Mouse (Mus musculus): Measurements from ENCODE around the gene Klhl2. TPM values are rescaled to one million over a fixed set of nuclear protein-coding genes. Genes with fewer than 3 reads are reported as not detected.

The Klhl2 gene
- polyA plus RNA-seq, 1 experiment, result 12.0 TPM

DNA sequence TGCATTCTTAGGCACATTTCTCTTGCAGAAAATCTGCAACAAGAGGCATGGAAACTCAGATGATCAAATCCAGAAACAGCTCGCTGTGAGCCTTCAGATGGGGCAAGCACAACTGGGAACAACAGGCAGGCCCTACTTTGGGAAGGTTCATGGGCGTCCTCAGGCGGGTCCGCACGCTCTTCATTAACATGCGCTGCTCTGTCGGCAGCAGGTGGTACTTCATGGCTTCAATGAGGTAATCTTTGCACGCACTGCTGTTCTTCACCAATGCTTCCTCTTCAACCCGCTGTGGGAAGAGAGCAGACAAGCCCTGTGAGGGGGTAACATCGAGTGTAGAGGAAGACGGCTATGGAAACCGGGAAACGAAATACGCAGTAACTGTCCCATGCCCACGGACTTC, 91.9 kb downstream of the Klhl2 start:
- no peak overlapping the region for H3K4me3 ChIP-seq (ENCODE audit: insufficient read depth, low read length)
- no peak overlapping the region for H3K27ac ChIP-seq (ENCODE audit: insufficient read depth, low read depth, low read length)
- TF ChIP-seq CTCF (IDR thresholded peaks at IDR 0.05; ENCODE audit: low read depth, low read length), result no peak
- no peak for TF ChIP-seq POLR2A (IDR thresholded peaks at IDR 0.05; ENCODE audit: borderline replicate concordance, low read depth, low read length)
- no peaks in the 10 kb centered on the region for H3K4me1 ChIP-seq (ENCODE audit: control insufficient read depth, insufficient read depth, low read length)

DNA sequence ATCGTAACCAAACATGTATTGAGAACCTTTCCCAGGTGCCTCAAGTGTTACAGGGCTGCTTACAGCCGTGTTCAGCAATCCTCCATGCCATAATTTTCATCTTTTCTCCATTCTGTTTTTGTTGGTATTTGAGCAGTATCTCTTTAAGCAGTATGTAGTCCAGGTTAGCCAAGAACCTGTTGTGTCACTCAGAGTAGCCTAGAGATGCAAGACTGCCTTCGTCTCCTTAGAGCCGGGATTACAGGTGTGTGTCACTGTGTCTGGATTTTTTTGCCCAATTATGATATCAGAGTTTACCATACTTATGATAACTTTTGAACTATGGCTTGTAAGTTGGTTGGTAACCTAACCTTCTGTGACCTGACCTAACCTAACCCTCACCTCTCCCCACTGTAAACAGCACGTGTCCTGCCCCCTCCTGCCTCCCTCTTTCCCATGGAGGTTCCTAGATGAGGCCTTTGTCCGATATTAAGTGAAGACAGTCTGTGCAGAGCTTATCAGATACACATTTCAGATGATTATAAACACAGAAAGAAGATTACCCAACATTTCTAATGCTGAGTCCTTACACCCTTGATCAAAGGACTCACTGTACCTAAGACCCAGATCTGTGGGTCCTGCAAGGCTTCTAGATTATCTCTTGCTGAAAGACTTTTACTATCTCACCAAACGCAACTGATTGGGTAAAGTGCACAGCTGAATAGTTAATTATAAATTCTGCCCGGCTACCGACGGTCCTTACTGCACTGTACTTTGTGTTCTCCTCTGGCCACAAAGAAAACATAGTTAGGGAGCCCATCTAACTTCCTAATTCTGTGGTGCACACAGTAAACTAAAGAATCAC, 103.4 kb downstream of the Klhl2 start:
- TF ChIP-seq CTCF (IDR thresholded peaks at IDR 0.05; ENCODE audit: low read depth, low read length) (no peak), POLR2A (IDR thresholded peaks at IDR 0.05; ENCODE audit: borderline replicate concordance, low read depth, low read length) (no peak)
- H3K4me1 ChIP-seq (ENCODE audit: control insufficient read depth, insufficient read depth, low read length), result peaks cover 9% of the 10 kb centered on the region; the same call in 1 of the 2 replicates
- no peak overlapping the region for H3K27ac ChIP-seq (ENCODE audit: insufficient read depth, low read depth, low read length)
- H3K4me3 ChIP-seq (ENCODE audit: insufficient read depth, low read length), result no peak overlapping the region

DNA sequence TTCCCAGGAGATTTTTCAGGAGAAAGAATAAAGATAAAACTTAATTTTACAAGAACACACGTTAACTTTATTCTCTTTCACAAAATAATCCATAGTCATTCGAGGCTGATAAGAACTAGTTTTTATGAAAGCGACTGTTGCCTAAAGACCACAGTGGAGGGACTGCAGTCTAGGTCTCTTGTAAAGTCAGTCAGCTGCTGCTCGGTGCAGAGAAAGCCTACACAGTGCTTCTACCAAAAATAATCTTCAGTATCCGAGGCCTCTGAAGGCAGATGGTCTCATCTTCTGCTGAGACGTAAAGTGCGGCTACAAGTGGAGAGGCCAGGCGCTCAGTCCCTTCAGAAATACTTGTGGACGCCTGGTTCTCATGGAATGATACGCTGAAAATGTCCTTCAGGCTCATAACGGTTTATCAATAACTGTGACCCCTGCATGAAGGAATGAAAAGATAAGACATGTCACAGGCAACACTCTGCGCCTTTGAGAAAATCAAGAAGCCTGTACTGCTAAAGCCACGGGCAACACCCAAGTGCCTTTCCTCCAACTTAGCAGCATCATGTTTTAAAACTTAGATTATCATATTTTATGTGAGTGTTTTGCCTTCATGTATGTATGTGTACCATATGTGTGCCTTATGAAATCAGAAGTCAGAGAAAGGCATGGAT, 109.1 kb downstream of the Klhl2 start:
- Histone ChIP-seq H3K27ac (ENCODE audit: insufficient read depth, low read depth, low read length) (no peak overlapping the region), H3K4me3 (ENCODE audit: insufficient read depth, low read length) (no peak overlapping the region), H3K4me1 (ENCODE audit: control insufficient read depth, insufficient read depth, low read length) (peaks cover 20% of the 10 kb centered on the region)
- TF ChIP-seq CTCF (IDR thresholded peaks at IDR 0.05; ENCODE audit: low read depth, low read length), result no peak
- no peak for TF ChIP-seq POLR2A (IDR thresholded peaks at IDR 0.05; ENCODE audit: borderline replicate concordance, low read depth, low read length)

GRCm38 (mm10) chr8:64738916-64739315, 110.9 kb downstream of the Klhl2 start:
- Histone ChIP-seq H3K27ac (ENCODE audit: insufficient read depth, low read depth, low read length) (no peak overlapping the region), H3K4me1 (ENCODE audit: control insufficient read depth, insufficient read depth, low read length) (peaks cover 14% of the 10 kb centered on the region), H3K4me3 (ENCODE audit: insufficient read depth, low read length) (no peak overlapping the region)
- TF ChIP-seq CTCF (IDR thresholded peaks at IDR 0.05; ENCODE audit: low read depth, low read length) (no peak), POLR2A (IDR thresholded peaks at IDR 0.05; ENCODE audit: borderline replicate concordance, low read depth, low read length) (no peak)

GRCm38 (mm10) chr8:64736767-64737323, 113.0 kb downstream of the Klhl2 start:
- TF ChIP-seq CTCF (IDR thresholded peaks at IDR 0.05; ENCODE audit: low read depth, low read length), result no peak
- no peak for TF ChIP-seq POLR2A (IDR thresholded peaks at IDR 0.05; ENCODE audit: borderline replicate concordance, low read depth, low read length)

GRCm38 (mm10) chr8:64735161-64735560, 114.7 kb downstream of the Klhl2 start:
- TF ChIP-seq POLR2A (IDR thresholded peaks at IDR 0.05; ENCODE audit: borderline replicate concordance, low read depth, low read length), result no peak
- no peak for TF ChIP-seq CTCF (IDR thresholded peaks at IDR 0.05; ENCODE audit: low read depth, low read length)
- H3K4me1 ChIP-seq (ENCODE audit: control insufficient read depth, insufficient read depth, low read length), result peaks cover 23% of the 10 kb centered on the region
- no peak overlapping the region for H3K4me3 ChIP-seq (ENCODE audit: insufficient read depth, low read length)
- H3K27ac ChIP-seq (ENCODE audit: insufficient read depth, low read depth, low read length), result no peak overlapping the region

More at GRCm38 (mm10) chr8:64736767-64737323, 113.0 kb downstream of the Klhl2 start:
- Histone ChIP-seq H3K27ac (ENCODE audit: insufficient read depth, low read depth, low read length) (no peak overlapping the region), H3K4me1 (ENCODE audit: control insufficient read depth, insufficient read depth, low read length) (peaks cover 14% of the 10 kb centered on the region), H3K4me3 (ENCODE audit: insufficient read depth, low read length) (no peak overlapping the region)

GRCm38 (mm10) chr8:64733271-64733943, 116.4 kb downstream of the Klhl2 start, which contains the start of gene Msmo1:
TSS of gene Msmo1 (minus strand) at chr8:64733792.
- Histone ChIP-seq H3K4me3 (ENCODE audit: insufficient read depth, low read length) (peak within 1 kb of the TSS; percentile 98), H3K4me1 (ENCODE audit: control insufficient read depth, insufficient read depth, low read length) (peaks cover 27% of the 10 kb centered on the region), H3K27ac (ENCODE audit: insufficient read depth, low read depth, low read length) (peak within 1 kb of the TSS; percentile 79)
- TF ChIP-seq POLR2A (IDR thresholded peaks at IDR 0.05; ENCODE audit: borderline replicate concordance, low read depth, low read length) (no peak), CTCF (IDR thresholded peaks at IDR 0.05; ENCODE audit: low read depth, low read length) (no peak)

GRCm38 (mm10) chr8:64732596-64732995, 117.2 kb downstream of the Klhl2 start:
- H3K4me3 ChIP-seq (ENCODE audit: insufficient read depth, low read length), result peak overlapping the region; percentile 98
- H3K4me1 ChIP-seq (ENCODE audit: control insufficient read depth, insufficient read depth, low read length), result peaks cover 30% of the 10 kb centered on the region
- TF ChIP-seq CTCF (IDR thresholded peaks at IDR 0.05; ENCODE audit: low read depth, low read length) (no peak), POLR2A (IDR thresholded peaks at IDR 0.05; ENCODE audit: borderline replicate concordance, low read depth, low read length) (no peak)
- H3K27ac ChIP-seq (ENCODE audit: insufficient read depth, low read depth, low read length), result peak overlapping the region; percentile 79

DNA sequence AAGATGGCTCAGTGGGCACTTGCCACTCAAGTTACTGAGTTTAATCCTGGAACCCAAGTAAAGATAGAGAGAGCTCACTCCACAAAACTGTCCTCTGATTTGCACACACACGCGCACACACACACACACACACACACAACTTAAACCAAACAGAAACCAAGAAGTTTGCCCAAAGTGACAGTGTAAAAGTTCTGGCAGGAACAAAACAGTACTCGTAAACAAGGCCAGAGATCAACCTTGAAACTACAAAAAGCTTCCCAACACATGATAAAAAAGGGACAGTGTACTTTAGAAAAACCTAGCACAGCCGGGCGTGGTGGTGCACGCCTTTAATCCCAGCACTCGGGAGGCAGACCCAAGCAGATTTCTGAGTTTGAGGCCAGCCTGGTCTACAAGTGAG, 121.7 kb downstream of the Klhl2 start:
- H3K4me3 ChIP-seq (ENCODE audit: insufficient read depth, low read length), result no peak overlapping the region
- no peak for TF ChIP-seq POLR2A (IDR thresholded peaks at IDR 0.05; ENCODE audit: borderline replicate concordance, low read depth, low read length)
- no peak for TF ChIP-seq CTCF (IDR thresholded peaks at IDR 0.05; ENCODE audit: low read depth, low read length)
- H3K4me1 ChIP-seq (ENCODE audit: control insufficient read depth, insufficient read depth, low read length), result peaks cover 38% of the 10 kb centered on the region
- peak overlapping the region; percentile 35 for H3K27ac ChIP-seq (ENCODE audit: insufficient read depth, low read depth, low read length)

Data from bone marrow macrophage, adult 2 months (primary cell).